Mouse (Mus musculus): ENCODE measurements around the gene Prrt1. TPM values are rescaled to one million over a fixed set of nuclear protein-coding genes. Genes with fewer than 3 reads are reported as not detected.
A peak's percentile ranks its signal among the peaks of the same experiment; 100 is the strongest.

Gene Prrt1
- polyA plus RNA-seq, 1 experiment from 2014 or later, result 2.1 TPM

DNA sequence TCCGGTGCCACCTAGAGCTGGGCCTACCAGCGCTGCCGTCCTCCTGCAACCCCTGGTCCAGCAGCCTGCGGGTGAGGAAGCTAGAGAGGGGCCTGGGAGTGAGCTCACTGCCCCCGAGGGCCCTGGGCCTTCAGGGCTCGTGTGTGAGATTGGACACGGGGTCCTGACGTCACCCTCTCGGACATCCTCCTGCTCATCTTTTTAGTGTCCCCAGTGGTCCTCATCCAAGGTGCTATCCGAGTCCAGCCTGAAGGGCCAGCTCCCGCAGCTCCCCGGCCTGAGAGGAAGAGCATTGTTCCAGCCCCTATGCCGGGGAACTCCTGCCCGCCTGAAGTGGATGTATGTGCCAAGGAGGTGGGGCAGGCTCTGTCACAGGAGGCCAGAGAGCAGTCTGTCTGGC lies 21.4 kb downstream of the Prrt1 start:
- Histone ChIP-seq H3K9ac (ENCODE audit: low read length) (no peak overlapping the region), H3K27me3 (ENCODE audit: control insufficient read depth, insufficient read depth, low read length) (no peaks in the 10 kb centered on the region), H3K4me3 (ENCODE audit: low read length) (no peak overlapping the region), H3K27ac (ENCODE audit: low read length) (no peak overlapping the region), H3K4me2 (ENCODE audit: low read depth, low read length) (no peak overlapping the region), H3K36me3 (ENCODE audit: control insufficient read depth, insufficient read depth) (peaks cover 15% of the 10 kb centered on the region), H3K9me3 (replicated peaks; ENCODE audit: control insufficient read depth, low read length) (no peaks in the 10 kb centered on the region), H3K4me1 (ENCODE audit: control insufficient read depth, insufficient read depth, low read length) (peaks cover 19% of the 10 kb centered on the region)
- ATAC-seq (replicated peaks; ENCODE audit: extremely low read depth, insufficient read depth, low FRiP score), result no peak
- WGBS, result 89% methylated on average over 14 of the region's 14 CpGs

DNA sequence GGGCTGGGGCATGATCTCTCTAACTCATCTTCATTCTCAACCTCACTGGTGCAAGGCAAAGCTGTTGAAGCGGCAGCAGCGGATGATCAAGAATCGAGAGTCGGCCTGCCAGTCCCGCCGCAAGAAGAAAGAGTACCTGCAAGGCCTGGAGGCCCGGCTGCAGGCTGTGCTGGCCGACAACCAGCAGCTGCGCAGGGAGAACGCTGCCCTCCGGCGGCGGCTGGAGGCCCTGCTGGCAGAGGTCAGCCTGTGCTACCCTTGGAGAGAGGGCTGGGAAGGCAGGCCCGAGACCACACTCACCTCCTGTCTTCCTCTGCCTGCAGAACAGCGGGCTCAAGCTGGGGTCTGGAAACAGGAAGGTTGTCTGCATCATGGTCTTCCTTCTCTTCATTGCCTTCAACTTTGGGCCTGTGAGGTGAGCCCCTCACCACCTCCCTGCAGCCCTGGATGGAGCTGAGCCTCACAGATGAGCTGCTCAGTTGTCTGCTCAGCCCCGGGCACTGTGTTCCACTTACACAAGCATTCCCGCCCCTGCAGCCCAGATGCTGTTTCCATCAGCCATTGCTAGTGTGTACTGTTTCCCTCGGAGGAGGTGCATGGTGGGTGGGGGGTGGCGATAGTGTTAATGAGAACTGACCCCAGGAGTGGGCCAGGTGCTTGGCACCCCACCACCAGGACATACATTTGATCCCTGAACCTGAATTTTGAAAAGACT lies 22.3 kb downstream of the Prrt1 start:
- peaks cover 20% of the 10 kb centered on the region for H3K4me1 ChIP-seq (ENCODE audit: control insufficient read depth, insufficient read depth, low read length)
- no peak overlapping the region for H3K9ac ChIP-seq (ENCODE audit: low read length)
- H3K27me3 ChIP-seq (ENCODE audit: control insufficient read depth, insufficient read depth, low read length), result no peaks in the 10 kb centered on the region
- peaks cover 15% of the 10 kb centered on the region for H3K36me3 ChIP-seq (ENCODE audit: control insufficient read depth, insufficient read depth)
- H3K27ac ChIP-seq (ENCODE audit: low read length), result no peak overlapping the region
- no peak overlapping the region for H3K4me3 ChIP-seq (ENCODE audit: low read length)
- 50% methylated on average over 19 of the region's 19 CpGs for WGBS
- no peaks in the 10 kb centered on the region for H3K9me3 ChIP-seq (replicated peaks; ENCODE audit: control insufficient read depth, low read length)
- no peak for ATAC-seq (replicated peaks; ENCODE audit: extremely low read depth, insufficient read depth, low FRiP score)
- no peak overlapping the region for H3K4me2 ChIP-seq (ENCODE audit: low read depth, low read length)

DNA sequence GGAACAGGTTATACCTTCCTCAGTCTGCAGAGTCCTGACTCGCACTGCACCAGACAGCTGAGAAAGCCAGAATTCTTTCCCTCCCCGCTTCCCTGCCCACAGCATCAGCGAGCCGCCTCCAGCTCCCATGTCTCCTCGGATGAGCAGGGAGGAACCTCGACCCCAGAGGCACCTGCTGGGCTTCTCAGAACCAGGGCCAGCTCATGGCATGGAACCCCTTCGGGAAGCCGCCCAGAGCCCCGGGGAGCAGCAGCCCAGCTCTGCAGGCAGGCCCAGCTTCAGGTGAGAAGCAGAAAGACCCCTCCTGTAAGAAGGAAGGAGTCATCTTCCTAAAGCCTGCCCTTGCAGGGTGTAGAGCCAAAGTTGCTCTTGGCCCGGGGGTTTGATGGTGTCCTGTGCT lies 23.2 kb downstream of the Prrt1 start:
- ATAC-seq (replicated peaks; ENCODE audit: extremely low read depth, insufficient read depth, low FRiP score), result no peak
- Histone ChIP-seq H3K9me3 (replicated peaks; ENCODE audit: control insufficient read depth, low read length) (no peaks in the 10 kb centered on the region), H3K36me3 (ENCODE audit: control insufficient read depth, insufficient read depth) (peaks cover 15% of the 10 kb centered on the region), H3K4me3 (ENCODE audit: low read length) (no peak overlapping the region), H3K27me3 (ENCODE audit: control insufficient read depth, insufficient read depth, low read length) (no peaks in the 10 kb centered on the region), H3K9ac (ENCODE audit: low read length) (no peak overlapping the region), H3K4me2 (ENCODE audit: low read depth, low read length) (no peak overlapping the region), H3K4me1 (ENCODE audit: control insufficient read depth, insufficient read depth, low read length) (peaks cover 20% of the 10 kb centered on the region), H3K27ac (ENCODE audit: low read length) (no peak overlapping the region)
- WGBS, result 91% methylated on average over 10 of the region's 10 CpGs

DNA sequence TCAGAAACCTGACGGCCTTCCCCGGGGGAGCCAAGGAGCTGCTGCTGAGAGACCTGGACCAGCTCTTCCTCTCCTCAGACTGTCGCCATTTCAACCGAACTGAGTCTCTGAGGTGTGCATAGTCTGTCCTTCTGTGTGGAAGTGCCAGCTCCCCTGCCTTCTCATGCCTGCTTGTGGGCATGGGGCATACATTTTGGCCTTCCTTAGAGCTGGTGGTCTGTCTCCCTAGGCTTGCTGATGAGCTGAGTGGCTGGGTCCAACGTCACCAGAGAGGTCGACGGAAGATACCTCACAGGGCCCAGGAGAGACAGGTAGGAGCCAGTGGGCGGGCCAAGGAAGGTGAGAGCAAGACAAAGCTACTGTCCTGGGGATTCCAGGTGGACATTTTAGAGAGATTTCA lies 23.7 kb downstream of the Prrt1 start:
- H3K9me3 ChIP-seq (replicated peaks; ENCODE audit: control insufficient read depth, low read length), result no peaks in the 10 kb centered on the region
- no peak overlapping the region for H3K4me2 ChIP-seq (ENCODE audit: low read depth, low read length)
- H3K36me3 ChIP-seq (ENCODE audit: control insufficient read depth, insufficient read depth), result peaks cover 15% of the 10 kb centered on the region
- 91% methylated on average over 8 of the region's 8 CpGs for WGBS
- H3K4me1 ChIP-seq (ENCODE audit: control insufficient read depth, insufficient read depth, low read length), result peaks cover 15% of the 10 kb centered on the region
- no peaks in the 10 kb centered on the region for H3K27me3 ChIP-seq (ENCODE audit: control insufficient read depth, insufficient read depth, low read length)
- no peak overlapping the region for H3K9ac ChIP-seq (ENCODE audit: low read length)
- no peak overlapping the region for H3K4me3 ChIP-seq (ENCODE audit: low read length)
- H3K27ac ChIP-seq (ENCODE audit: low read length), result no peak overlapping the region
- ATAC-seq (replicated peaks; ENCODE audit: extremely low read depth, insufficient read depth, low FRiP score), result no peak

DNA sequence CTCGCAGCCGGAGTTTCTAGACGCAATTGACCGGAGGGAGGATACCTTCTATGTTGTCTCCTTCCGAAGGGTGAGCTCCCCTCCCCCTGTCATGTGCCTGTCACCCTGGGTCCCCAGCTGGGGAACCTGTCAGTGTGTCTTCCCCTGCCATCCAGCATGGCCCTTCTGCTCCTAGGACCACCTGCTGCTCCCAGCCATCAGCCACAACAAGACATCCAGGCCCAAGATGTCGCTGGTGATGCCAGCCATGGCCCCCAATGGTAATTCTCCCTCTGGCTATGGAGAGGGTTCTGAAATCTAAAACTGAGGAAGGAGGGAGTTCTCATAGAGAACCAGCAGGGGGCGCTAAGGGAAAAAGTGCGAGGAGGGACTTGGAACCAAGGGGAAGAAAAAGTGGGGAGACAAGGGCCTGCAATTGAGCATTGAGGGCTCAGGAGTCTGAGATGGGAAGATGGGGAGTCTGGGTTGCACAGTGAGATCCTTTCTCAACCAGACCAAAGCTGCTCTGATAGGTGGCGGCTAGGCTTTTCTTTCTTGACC lies 24.5 kb downstream of the Prrt1 start:
- no peak for ATAC-seq (replicated peaks; ENCODE audit: extremely low read depth, insufficient read depth, low FRiP score)
- no peaks in the 10 kb centered on the region for H3K9me3 ChIP-seq (replicated peaks; ENCODE audit: control insufficient read depth, low read length)
- 65% methylated on average over 9 of the region's 9 CpGs for WGBS
- no peak overlapping the region for H3K4me2 ChIP-seq (ENCODE audit: low read depth, low read length)
- H3K4me1 ChIP-seq (ENCODE audit: control insufficient read depth, insufficient read depth, low read length), result peaks cover 14% of the 10 kb centered on the region
- H3K27ac ChIP-seq (ENCODE audit: low read length), result no peak overlapping the region
- no peak overlapping the region for H3K4me3 ChIP-seq (ENCODE audit: low read length)
- H3K9ac ChIP-seq (ENCODE audit: low read length), result no peak overlapping the region
- H3K27me3 ChIP-seq (ENCODE audit: control insufficient read depth, insufficient read depth, low read length), result no peaks in the 10 kb centered on the region
- H3K36me3 ChIP-seq (ENCODE audit: control insufficient read depth, insufficient read depth), result peaks cover 15% of the 10 kb centered on the region

DNA sequence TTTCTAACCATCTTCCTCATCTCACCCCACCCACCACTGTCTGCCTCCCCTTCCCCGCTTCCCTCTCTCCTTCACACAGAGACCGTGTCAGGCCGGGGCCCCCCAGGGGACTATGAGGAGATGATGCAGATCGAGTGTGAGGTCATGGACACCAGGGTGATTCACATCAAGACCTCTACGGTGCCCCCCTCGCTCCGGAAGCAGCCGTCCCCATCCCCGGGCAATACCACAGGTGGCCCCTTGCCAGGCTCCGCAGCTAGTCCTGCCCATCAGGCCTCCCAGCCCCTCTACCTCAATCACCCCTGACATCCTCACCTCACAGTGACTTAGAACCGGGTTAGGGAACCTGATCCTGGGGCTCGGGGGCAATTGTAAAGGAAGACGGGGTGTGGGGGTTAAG lies 25.1 kb downstream of the Prrt1 start:
- H3K4me3 ChIP-seq (ENCODE audit: low read length), result no peak overlapping the region
- H3K36me3 ChIP-seq (ENCODE audit: control insufficient read depth, insufficient read depth), result peaks cover 15% of the 10 kb centered on the region
- WGBS, result 87% methylated on average over 13 of the region's 13 CpGs
- no peaks in the 10 kb centered on the region for H3K27me3 ChIP-seq (ENCODE audit: control insufficient read depth, insufficient read depth, low read length)
- no peak overlapping the region for H3K27ac ChIP-seq (ENCODE audit: low read length)
- no peak for ATAC-seq (replicated peaks; ENCODE audit: extremely low read depth, insufficient read depth, low FRiP score)
- H3K4me1 ChIP-seq (ENCODE audit: control insufficient read depth, insufficient read depth, low read length), result peaks cover 14% of the 10 kb centered on the region
- H3K9ac ChIP-seq (ENCODE audit: low read length), result no peak overlapping the region
- H3K4me2 ChIP-seq (ENCODE audit: low read depth, low read length), result no peak overlapping the region
- H3K9me3 ChIP-seq (replicated peaks; ENCODE audit: control insufficient read depth, low read length), result no peaks in the 10 kb centered on the region

DNA sequence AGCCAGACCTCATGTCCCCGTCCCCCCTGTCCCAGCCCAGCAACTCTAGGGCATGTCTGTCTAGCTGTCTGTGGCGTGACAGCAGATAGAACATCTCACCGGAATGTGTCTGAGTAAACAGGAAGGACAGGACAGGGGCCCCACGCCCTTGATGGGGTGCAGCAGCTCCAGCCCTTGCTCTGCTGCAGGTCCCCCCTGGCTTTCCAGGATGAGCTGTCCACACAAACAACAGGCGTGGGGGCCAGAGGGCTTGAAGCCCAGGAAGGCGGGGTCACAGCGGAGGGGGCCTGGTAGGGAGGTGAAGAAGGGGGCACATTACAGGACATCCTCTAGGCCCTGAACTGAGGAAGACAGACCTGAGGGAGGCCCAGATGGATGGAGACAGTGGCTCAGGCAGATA lies 25.8 kb downstream of the Prrt1 start:
- H3K27me3 ChIP-seq (ENCODE audit: control insufficient read depth, insufficient read depth, low read length), result 0 out of 2 replicates have a peak, but pooled peaks cover 3% of the 10 kb centered on the region
- peaks cover 18% of the 10 kb centered on the region for H3K4me1 ChIP-seq (ENCODE audit: control insufficient read depth, insufficient read depth, low read length)
- peak overlapping the region; percentile 41 for H3K27ac ChIP-seq (ENCODE audit: low read length)
- H3K4me2 ChIP-seq (ENCODE audit: low read depth, low read length), result no peak overlapping the region
- no peak overlapping the region for H3K4me3 ChIP-seq (ENCODE audit: low read length)
- no peak overlapping the region for H3K9ac ChIP-seq (ENCODE audit: low read length)
- H3K9me3 ChIP-seq (replicated peaks; ENCODE audit: control insufficient read depth, low read length), result no peaks in the 10 kb centered on the region
- ATAC-seq (replicated peaks; ENCODE audit: extremely low read depth, insufficient read depth, low FRiP score), result no peak; the same call in 1 of the 2 replicates
- peaks cover 15% of the 10 kb centered on the region for H3K36me3 ChIP-seq (ENCODE audit: control insufficient read depth, insufficient read depth)
- 50% methylated on average over 7 of the region's 7 CpGs for WGBS

DNA sequence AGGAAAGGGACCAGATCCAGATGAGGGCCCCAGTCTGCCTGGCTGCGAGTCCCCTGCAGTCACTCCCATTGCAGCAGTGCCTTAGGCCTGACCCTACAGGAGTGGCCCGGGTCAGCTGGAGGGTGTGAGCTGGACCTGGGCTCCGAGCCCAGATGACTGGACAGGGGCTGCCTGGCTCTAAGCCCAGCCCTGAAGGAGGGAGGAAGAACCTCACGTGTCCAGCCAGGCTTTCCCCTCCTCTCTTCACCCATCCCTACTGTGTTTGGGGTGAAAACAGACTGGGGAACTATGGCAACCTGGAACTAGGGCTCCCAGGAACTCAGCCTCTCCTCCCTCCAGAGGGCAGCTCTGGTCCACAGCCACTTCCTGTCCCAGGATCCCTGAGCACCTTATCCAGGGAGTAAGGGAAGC lies 26.3 kb downstream of the Prrt1 start:
- ATAC-seq (replicated peaks; ENCODE audit: extremely low read depth, insufficient read depth, low FRiP score), result peak; percentile 87
- H3K9me3 ChIP-seq (replicated peaks; ENCODE audit: control insufficient read depth, low read length), result no peaks in the 10 kb centered on the region
- H3K27me3 ChIP-seq (ENCODE audit: control insufficient read depth, insufficient read depth, low read length), result 0 out of 2 replicates have a peak, but pooled peaks cover 3% of the 10 kb centered on the region
- peaks cover 15% of the 10 kb centered on the region for H3K36me3 ChIP-seq (ENCODE audit: control insufficient read depth, insufficient read depth)
- no peak overlapping the region for H3K4me3 ChIP-seq (ENCODE audit: low read length)
- H3K4me1 ChIP-seq (ENCODE audit: control insufficient read depth, insufficient read depth, low read length), result peaks cover 18% of the 10 kb centered on the region
- no peak overlapping the region for H3K4me2 ChIP-seq (ENCODE audit: low read depth, low read length)
- WGBS, result 24% methylated on average over 4 of the region's 4 CpGs
- no peak overlapping the region for H3K9ac ChIP-seq (ENCODE audit: low read length)
- H3K27ac ChIP-seq (ENCODE audit: low read length), result peak overlapping the region; percentile 69

DNA sequence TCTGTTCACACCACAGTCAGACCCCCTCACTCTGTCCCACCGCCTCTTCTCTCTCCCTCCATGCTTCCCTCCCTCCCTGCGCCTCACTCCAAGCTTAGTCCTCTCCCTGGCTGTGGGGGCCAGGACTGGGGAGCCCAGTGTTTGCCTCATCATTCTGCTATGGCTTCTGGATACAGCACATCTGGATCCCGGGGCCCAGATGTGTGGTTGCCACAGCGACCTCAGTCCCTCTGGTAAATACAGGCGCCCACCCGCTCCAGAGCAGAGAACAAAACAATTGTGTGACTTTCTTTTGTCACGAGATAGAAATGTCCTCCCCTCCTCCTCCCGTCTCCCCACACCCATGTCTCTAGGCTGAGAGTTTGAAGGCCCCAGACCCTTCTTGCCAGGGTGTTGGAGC lies 27.3 kb downstream of the Prrt1 start:
- Histone ChIP-seq H3K27ac (ENCODE audit: low read length) (no peak overlapping the region), H3K9me3 (replicated peaks; ENCODE audit: control insufficient read depth, low read length) (no peaks in the 10 kb centered on the region), H3K4me2 (ENCODE audit: low read depth, low read length) (no peak overlapping the region), H3K4me1 (ENCODE audit: control insufficient read depth, insufficient read depth, low read length) (peaks cover 22% of the 10 kb centered on the region), H3K9ac (ENCODE audit: low read length) (no peak overlapping the region), H3K36me3 (ENCODE audit: control insufficient read depth, insufficient read depth) (peaks cover 13% of the 10 kb centered on the region), H3K27me3 (ENCODE audit: control insufficient read depth, insufficient read depth, low read length) (0 out of 2 replicates have a peak, but pooled peaks cover 3% of the 10 kb centered on the region), H3K4me3 (ENCODE audit: low read length) (no peak overlapping the region)
- 55% methylated on average over 8 of the region's 8 CpGs for WGBS
- no peak for ATAC-seq (replicated peaks; ENCODE audit: extremely low read depth, insufficient read depth, low FRiP score)
